Mouse (Mus musculus): ENCODE data around the gene Arhgef15. TPM values are rescaled to one million over a fixed set of nuclear protein-coding genes. Genes with fewer than 3 reads are reported as not detected.

Arhgef15 gene
- total RNA-seq, 1 experiment = 2.5 TPM

GRCm38 (mm10) chr11:68957971-68958370 lies 691 bp upstream of the Arhgef15 start:
- no peak for DNase-seq (ENCODE audit: low read depth, low spot score)
- TF ChIP-seq MAFK (IDR thresholded peaks at IDR 0.05; ENCODE audit: insufficient read depth, low read depth, low read length) = no peak
- TF ChIP-seq CHD2 (IDR thresholded peaks at IDR 0.05; ENCODE audit: low read depth, low read length) = no peak
- peak; percentile 93 for TF ChIP-seq ZNF384 (IDR thresholded peaks at IDR 0.05; ENCODE audit: low read depth, low read length)
- no peak for TF ChIP-seq ZC3H11A (IDR thresholded peaks at IDR 0.05; ENCODE audit: borderline replicate concordance, low read depth, low read length)
- no peak for TF ChIP-seq HCFC1 (IDR thresholded peaks at IDR 0.05; ENCODE audit: borderline replicate concordance, insufficient read depth, low read length)
- no peaks in the 10 kb centered on the region; the same call in 1 of the 2 replicates for H3K36me3 ChIP-seq (ENCODE audit: control insufficient read depth, insufficient read depth, low read length, poor library complexity, severe bottlenecking)
- H3K4me1 ChIP-seq (ENCODE audit: control insufficient read depth in 2 of 2, insufficient read depth in 2 of 2, low read length in 2 of 2, poor library complexity in 1 of 2) = peaks cover 6 to 17% of the 10 kb centered on the region in 2 experiments; a peak in 3 of 4 replicates
- in situ Hi-C loops (cut with MboI; ENCODE audit: low sequenced_read_pairs in 2 of 2, unreplicated experiment in 2 of 2) = no loop called here
- H3K9ac ChIP-seq (ENCODE audit: insufficient read depth, low read depth, low read length, poor library complexity, severe bottlenecking) = no peak overlapping the region; the same call in 1 of the 2 replicates
- no peak overlapping the region for H3K4me3 ChIP-seq (ENCODE audit: insufficient read depth in 1 of 2, low read depth in 1 of 2, low read length in 2 of 2, poor library complexity in 1 of 2, severe bottlenecking in 1 of 2)
- no peak overlapping the region for H3K27ac ChIP-seq (ENCODE audit: insufficient read depth, low read depth, low read length, poor library complexity, severe bottlenecking)
- no peaks in the 10 kb centered on the region for H3K9me3 ChIP-seq (ENCODE audit: control insufficient read depth, insufficient read depth, low read depth, low read length)

- peak overlapping the region; percentile 41 for H3K9ac ChIP-seq (ENCODE audit: insufficient read depth, low read depth, low read length, poor library complexity, severe bottlenecking)
- no peak for DNase-seq (ENCODE audit: low read depth, low spot score)
Measured at GRCm38 (mm10) chr11:68956697-68957096, 583 bp downstream of the Arhgef15 start.

GRCm38 (mm10) chr11:68956107-68956506 lies 1.2 kb downstream of the Arhgef15 start:
- in situ Hi-C loops (cut with MboI; ENCODE audit: low sequenced_read_pairs in 2 of 2, unreplicated experiment in 2 of 2) = no loop called here
- no peak overlapping the region for H3K27ac ChIP-seq (ENCODE audit: insufficient read depth, low read depth, low read length, poor library complexity, severe bottlenecking)
- DNase-seq (ENCODE audit: low read depth, low spot score) = no peak

More at GRCm38 (mm10) chr11:68956697-68957096, 583 bp downstream of the Arhgef15 start:
- peak overlapping the region; percentile 37 to 61 for H3K4me3 ChIP-seq (ENCODE audit: insufficient read depth in 1 of 2, low read depth in 1 of 2, low read length in 2 of 2, poor library complexity in 1 of 2, severe bottlenecking in 1 of 2)
- no peaks in the 10 kb centered on the region for H3K9me3 ChIP-seq (ENCODE audit: control insufficient read depth, insufficient read depth, low read depth, low read length)
- peaks cover 3 to 17% of the 10 kb centered on the region in 2 experiments; a peak in 3 of 4 replicates for H3K4me1 ChIP-seq (ENCODE audit: control insufficient read depth in 2 of 2, insufficient read depth in 2 of 2, low read length in 2 of 2, poor library complexity in 1 of 2)
- no peak for TF ChIP-seq CHD2 (IDR thresholded peaks at IDR 0.05; ENCODE audit: low read depth, low read length)
- no peak for TF ChIP-seq MAFK (IDR thresholded peaks at IDR 0.05; ENCODE audit: insufficient read depth, low read depth, low read length)
- TF ChIP-seq ZC3H11A (IDR thresholded peaks at IDR 0.05; ENCODE audit: borderline replicate concordance, low read depth, low read length) = no peak
- TF ChIP-seq ZNF384 (IDR thresholded peaks at IDR 0.05; ENCODE audit: low read depth, low read length) = no peak
- TF ChIP-seq HCFC1 (IDR thresholded peaks at IDR 0.05; ENCODE audit: borderline replicate concordance, insufficient read depth, low read length) = no peak
- H3K36me3 ChIP-seq (ENCODE audit: control insufficient read depth, insufficient read depth, low read length, poor library complexity, severe bottlenecking) = no peaks in the 10 kb centered on the region; the same call in 1 of the 2 replicates
- no peak overlapping the region for H3K27ac ChIP-seq (ENCODE audit: insufficient read depth, low read depth, low read length, poor library complexity, severe bottlenecking)
- in situ Hi-C loops (cut with MboI; ENCODE audit: low sequenced_read_pairs in 2 of 2, unreplicated experiment in 2 of 2) = no loop called here

GRCm38 (mm10) chr11:68955473-68955872 lies 1.8 kb downstream of the Arhgef15 start:
- H3K9me3 ChIP-seq (ENCODE audit: control insufficient read depth, insufficient read depth, low read depth, low read length) = no peaks in the 10 kb centered on the region
- peaks cover 3 to 17% of the 10 kb centered on the region in 2 experiments; a peak in 3 of 4 replicates for H3K4me1 ChIP-seq (ENCODE audit: control insufficient read depth in 2 of 2, insufficient read depth in 2 of 2, low read length in 2 of 2, poor library complexity in 1 of 2)
- no peak overlapping the region for H3K27ac ChIP-seq (ENCODE audit: insufficient read depth, low read depth, low read length, poor library complexity, severe bottlenecking)
- TF ChIP-seq ZC3H11A (IDR thresholded peaks at IDR 0.05; ENCODE audit: borderline replicate concordance, low read depth, low read length) (no peak), MAFK (IDR thresholded peaks at IDR 0.05; ENCODE audit: insufficient read depth, low read depth, low read length) (no peak), CHD2 (IDR thresholded peaks at IDR 0.05; ENCODE audit: low read depth, low read length) (no peak), HCFC1 (IDR thresholded peaks at IDR 0.05; ENCODE audit: borderline replicate concordance, insufficient read depth, low read length) (no peak), ZNF384 (IDR thresholded peaks at IDR 0.05; ENCODE audit: low read depth, low read length) (no peak)
- DNase-seq (ENCODE audit: low read depth, low spot score) = no peak
- no peak overlapping the region for H3K9ac ChIP-seq (ENCODE audit: insufficient read depth, low read depth, low read length, poor library complexity, severe bottlenecking)
- no peaks in the 10 kb centered on the region; the same call in 1 of the 2 replicates for H3K36me3 ChIP-seq (ENCODE audit: control insufficient read depth, insufficient read depth, low read length, poor library complexity, severe bottlenecking)
- H3K4me3 ChIP-seq (ENCODE audit: insufficient read depth in 1 of 2, low read depth in 1 of 2, low read length in 2 of 2, poor library complexity in 1 of 2, severe bottlenecking in 1 of 2) = no peak overlapping the region
- in situ Hi-C loops (cut with MboI; ENCODE audit: low sequenced_read_pairs in 2 of 2, unreplicated experiment in 2 of 2) = no loop called here

More at GRCm38 (mm10) chr11:68956107-68956506, 1.2 kb downstream of the Arhgef15 start:
- H3K9ac ChIP-seq (ENCODE audit: insufficient read depth, low read depth, low read length, poor library complexity, severe bottlenecking) = peak overlapping the region; percentile 41; the same call in 1 of the 2 replicates
- H3K36me3 ChIP-seq (ENCODE audit: control insufficient read depth, insufficient read depth, low read length, poor library complexity, severe bottlenecking) = no peaks in the 10 kb centered on the region; the same call in 1 of the 2 replicates
- H3K4me1 ChIP-seq (ENCODE audit: control insufficient read depth in 2 of 2, insufficient read depth in 2 of 2, low read length in 2 of 2, poor library complexity in 1 of 2) = peaks cover 3 to 17% of the 10 kb centered on the region in 2 experiments; a peak in 3 of 4 replicates
- TF ChIP-seq ZC3H11A (IDR thresholded peaks at IDR 0.05; ENCODE audit: borderline replicate concordance, low read depth, low read length) (no peak), MAFK (IDR thresholded peaks at IDR 0.05; ENCODE audit: insufficient read depth, low read depth, low read length) (no peak), HCFC1 (IDR thresholded peaks at IDR 0.05; ENCODE audit: borderline replicate concordance, insufficient read depth, low read length) (no peak), ZNF384 (IDR thresholded peaks at IDR 0.05; ENCODE audit: low read depth, low read length) (no peak), CHD2 (IDR thresholded peaks at IDR 0.05; ENCODE audit: low read depth, low read length) (no peak)
- H3K4me3 ChIP-seq (ENCODE audit: insufficient read depth in 1 of 2, low read depth in 1 of 2, low read length in 2 of 2, poor library complexity in 1 of 2, severe bottlenecking in 1 of 2) = 0 out of 4 replicates have a peak overlapping the region, but pooled peaks have one; percentile 37 to 61
- no peaks in the 10 kb centered on the region for H3K9me3 ChIP-seq (ENCODE audit: control insufficient read depth, insufficient read depth, low read depth, low read length)
